Mouse (Mus musculus) gastrocnemius, postnatal 4 days (tissue): ENCODE measurements around the gene Lmbr1. TPM values are rescaled to one million over a fixed set of nuclear protein-coding genes. Genes with fewer than 3 reads are reported as not detected.
A peak's percentile ranks its signal among the peaks of the same experiment; 100 is the strongest.
"Not testable (repeated sequence)": the region's sequence is repeated elsewhere in the genome, so short reads cannot be mapped to it uniquely, and the experiment has no call there.

Experiments
- DNase-seq, 2 experiments: peaks; one replicate each; pipeline ENCODE4 v3.0.0; 2021 to 2022; ENCODE audit warnings: low spot score in 2 of 2, mixed read lengths in 2 of 2
- long read RNA-seq, 2 experiments: library from polyadenylated mRNA; stranded (forward); transcript quantifications; one replicate each; pipeline ENCODE4 v2.0.0; 2021
- total RNA-seq, 2 experiments: library from RNA; stranded (reverse); gene quantifications; 2 replicates each; pipeline ENCODE4 v1.2.3; 2021

Gene Lmbr1
- total RNA-seq: 10 to 100 TPM; 10.4 to 11.8 TPM
- long read RNA-seq, experiment 1, full-length matches to known transcripts: 5 of 15 reads
- long read RNA-seq, experiment 1, partial matches to known transcripts: 0 of 15 reads
- long read RNA-seq, experiment 1, other reads (novel, unspliced or antisense): 10 of 15 reads
- long read RNA-seq, experiment 2, full-length matches to known transcripts: 5 of 13 reads
- long read RNA-seq, experiment 2, partial matches to known transcripts: 0 of 13 reads
- long read RNA-seq, experiment 2, other reads (novel, unspliced or antisense): 8 of 13 reads

DNA sequence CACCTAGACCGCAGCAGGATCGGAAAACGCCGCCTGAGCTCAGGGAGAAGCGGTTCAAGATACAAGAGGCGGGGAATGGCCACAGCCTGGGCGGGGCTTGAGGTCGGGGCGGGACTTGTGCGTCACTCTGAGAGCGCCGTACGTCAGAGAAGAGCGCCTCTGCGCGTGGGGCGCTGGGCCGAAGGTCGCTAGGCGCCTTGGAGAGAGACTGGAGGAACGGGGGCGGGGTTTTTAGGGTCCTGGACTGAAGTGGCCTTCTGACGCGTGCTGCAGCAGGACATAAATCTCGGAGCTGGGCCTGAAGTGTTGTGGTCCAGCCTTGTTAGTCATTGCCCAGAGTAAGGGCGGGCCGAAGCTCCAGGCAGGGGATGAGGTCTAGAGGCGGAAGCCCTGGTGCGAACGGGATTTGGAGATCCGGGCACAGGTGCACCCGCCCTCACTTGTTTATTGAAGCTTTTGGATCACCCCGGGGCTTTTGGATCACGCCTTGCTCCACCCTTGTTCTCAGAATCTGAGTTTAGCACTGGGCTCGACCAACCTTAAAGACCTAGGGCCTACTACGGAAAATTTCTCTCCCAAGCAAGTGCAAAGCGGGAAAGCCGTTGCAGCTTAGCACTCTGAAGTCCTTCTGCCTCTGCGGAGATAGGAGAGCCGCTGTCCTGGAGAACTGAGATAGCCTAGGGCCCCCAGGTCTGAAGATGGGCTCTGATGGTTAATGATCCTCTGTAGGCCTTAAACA, at the start of gene Lmbr1:
Lmbr1 (minus strand) TSS at position 93 of the 739 bp plus-strand sequence.
- DNase-seq: peak; percentile 90 to 93

GRCm38 (mm10) chr5:29423330-29423729, 45.1 kb upstream of the Lmbr1 start:
- DNase-seq: not testable (repeated sequence)

DNA sequence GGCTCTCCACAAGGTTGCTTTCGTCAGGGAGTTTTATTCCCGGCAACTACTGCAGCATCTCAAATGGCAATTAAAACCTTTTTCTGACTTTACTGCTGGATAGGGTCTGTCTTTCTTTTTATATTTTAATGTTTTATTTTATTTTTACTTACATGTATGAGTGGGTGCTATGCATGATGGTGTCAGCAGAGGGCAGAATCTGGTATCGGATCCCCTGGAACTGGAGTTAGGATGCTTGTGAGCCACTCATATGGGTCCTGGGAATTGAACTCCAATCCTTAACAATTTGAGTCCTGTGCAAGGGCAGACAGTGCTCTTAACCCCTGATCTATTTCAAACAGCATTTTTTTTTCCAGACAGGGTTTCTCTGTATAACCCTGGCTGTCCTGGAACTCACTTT, 34.9 kb upstream of the Lmbr1 start:
- DNase-seq: no peak

DNA sequence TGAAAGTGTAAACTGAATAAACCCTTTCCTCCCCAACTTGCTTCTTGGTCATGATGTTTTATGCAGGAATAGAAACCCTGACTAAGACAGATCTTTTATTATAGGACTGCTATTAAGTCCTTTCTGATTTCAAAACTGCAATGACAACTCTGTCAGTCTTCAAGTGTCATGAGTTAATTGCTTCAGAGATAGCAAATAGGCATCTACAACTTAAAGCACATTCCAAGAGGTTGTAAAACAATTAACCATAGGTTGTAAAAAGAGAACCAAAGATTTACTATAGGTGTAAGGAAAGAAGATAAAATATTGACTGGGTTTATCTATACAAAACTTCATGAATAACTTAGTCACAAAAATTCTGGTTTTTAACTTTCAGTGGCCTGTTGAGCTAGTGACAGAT, 32.7 kb upstream of the Lmbr1 start:
- no peak for DNase-seq

DNA sequence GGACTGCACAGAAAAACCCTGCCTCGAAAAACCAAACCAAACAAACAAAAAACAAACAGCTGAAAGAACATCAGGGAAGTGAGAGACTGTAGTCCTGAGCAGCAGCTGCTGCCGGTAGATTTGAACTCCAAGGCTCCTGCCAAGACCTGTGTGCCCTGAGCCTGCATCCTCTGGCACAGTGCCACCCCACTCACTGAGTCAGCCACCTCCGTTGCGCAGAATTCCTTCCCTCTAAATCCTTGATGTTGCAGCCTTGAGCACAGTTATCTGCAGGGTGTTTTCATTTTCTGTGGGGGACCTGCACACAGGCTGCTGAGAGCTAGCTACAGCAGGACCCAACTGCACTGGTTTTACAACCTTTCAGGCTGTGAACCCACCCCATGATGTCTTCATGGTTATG, 20.2 kb upstream of the Lmbr1 start:
- DNase-seq: no peak

DNA sequence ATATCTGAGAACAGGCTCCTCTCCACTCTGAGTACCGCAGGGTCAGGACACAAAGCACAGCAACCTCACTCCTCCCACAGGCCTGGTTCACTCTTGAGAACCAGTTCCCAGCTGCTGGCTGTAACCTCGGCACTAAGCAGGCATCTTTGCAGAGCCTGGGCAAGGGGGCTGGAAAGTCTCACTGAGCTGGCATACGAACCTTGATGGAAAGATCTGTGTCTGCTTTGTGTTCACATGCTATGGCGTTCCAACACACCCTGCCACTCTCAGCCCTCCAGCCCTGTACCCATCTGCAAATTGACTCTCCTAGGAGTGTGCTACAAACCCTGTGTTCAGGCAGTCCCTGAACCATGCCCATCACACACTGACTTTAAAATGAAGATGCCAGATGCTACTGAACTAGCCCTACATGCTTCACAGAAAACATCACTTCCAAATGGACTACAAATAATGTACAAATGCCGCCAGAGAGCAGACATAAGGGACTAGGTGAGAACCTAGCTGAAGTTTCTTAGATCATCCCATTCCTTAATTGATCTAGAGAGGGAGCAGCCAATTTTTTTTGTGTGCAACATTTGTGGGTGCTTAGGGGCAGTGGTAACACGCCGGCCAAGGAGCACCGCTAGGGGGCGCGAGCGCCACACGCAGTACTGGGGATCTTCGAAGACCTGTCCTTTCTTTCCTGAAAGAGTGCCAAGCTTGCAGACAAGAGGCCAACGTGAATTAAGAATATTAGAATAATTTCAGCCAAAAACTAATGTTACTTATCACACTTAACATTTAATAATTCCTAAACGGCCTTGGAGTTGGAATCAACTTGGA, 11.0 kb upstream of the Lmbr1 start:
- DNase-seq: peak; percentile 80 to 89

GRCm38 (mm10) chr5:29388181-29388943, 10.2 kb upstream of the Lmbr1 start:
- peak in 1 of 2 experiments; percentile 56 for DNase-seq

GRCm38 (mm10) chr5:29387591-29387990, 9.4 kb upstream of the Lmbr1 start:
- no peak for DNase-seq

DNA sequence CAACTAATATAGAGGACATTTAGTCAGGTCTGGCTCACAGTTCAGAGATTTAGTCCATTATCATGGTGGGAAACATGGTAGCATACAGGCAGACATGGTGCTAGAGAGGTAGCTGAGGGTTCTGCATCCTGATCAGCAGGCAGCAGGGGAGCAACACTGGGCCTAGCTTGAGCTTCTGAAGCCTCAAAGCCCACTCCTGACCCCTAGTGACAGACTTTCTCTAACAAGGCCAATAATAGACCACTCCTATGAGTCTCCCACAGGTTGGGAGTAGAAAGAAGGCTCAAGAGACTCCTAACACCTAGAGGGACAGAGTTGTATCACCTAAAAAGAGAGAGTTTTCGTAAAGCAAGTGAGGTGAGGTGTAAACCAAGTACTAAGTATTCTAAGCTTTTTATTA, 4.6 kb upstream of the Lmbr1 start:
- no peak for DNase-seq

DNA sequence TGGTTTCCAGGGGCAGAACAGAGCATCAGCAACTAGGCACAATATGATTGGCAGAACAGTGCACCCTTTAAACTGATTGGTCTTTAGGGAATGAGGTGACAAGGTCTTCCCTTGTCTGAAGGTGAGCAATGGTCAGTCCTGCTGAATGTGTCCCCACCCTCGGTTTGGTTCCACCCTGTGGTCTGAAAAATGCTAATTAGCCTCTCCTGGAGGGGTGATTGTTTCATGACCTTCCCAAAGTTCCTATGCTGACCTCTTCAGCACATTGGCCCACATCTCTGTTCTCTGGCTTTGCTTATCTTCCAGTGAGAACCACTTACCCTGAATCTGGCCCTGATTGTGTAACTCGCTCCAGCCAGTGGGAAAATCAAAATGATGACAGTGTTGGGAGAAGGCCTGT, 1.9 kb upstream of the Lmbr1 start:
- no peak for DNase-seq

DNA sequence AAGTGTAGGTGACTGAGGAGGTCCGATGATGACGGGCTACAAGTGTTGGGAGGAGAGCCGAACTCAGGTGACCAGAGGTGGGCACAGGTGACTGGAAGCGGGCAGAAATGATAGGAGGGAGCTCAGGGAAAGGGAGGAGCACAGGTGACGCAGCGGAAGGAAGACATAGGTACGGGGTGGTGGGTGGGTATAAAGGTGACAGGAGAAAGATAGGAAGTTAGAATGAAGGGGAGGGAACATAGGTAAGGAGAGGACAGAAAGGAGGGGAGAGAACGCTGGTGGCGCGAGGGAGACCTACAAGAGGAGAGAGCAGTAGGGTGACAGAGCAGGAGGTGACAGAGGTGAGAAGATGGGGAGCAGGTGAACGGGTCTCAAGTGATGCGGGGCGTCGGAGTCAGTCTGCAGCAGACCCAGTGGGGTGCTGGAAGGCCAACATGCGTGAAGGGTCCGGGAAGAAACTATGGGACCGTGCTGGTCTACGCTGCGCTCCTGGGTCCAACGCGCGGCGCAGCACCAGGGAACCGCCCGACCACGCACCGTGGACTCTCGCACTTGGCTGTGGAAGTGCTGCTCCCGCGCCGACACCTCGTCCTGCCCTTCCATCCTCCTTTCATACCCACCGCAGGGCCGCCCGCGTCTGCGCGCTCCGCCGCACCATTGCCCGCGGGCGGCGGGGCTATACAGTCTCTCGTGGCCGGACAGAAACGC, 446 bp downstream of the Lmbr1 start:
- no peak for DNase-seq

DNA sequence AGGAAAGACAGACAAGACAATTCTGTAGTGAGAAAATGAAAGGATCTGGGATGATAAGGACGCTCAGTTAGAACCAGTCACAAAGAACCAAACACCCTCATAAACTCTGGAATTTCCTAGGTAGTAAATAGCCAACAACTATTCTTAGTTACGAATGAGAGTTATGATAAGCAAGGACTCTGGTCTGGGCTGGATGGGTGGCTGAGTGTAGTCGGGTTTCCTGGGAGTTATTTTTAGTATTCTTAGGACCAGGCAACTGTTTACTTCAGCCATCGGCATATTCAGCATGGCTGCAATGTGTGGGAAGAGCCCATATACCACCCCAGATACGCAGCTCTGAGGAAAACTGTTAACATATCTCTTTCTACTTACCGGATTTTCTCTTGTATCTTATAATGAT, 14.7 kb downstream of the Lmbr1 start:
- DNase-seq: no peak

DNA sequence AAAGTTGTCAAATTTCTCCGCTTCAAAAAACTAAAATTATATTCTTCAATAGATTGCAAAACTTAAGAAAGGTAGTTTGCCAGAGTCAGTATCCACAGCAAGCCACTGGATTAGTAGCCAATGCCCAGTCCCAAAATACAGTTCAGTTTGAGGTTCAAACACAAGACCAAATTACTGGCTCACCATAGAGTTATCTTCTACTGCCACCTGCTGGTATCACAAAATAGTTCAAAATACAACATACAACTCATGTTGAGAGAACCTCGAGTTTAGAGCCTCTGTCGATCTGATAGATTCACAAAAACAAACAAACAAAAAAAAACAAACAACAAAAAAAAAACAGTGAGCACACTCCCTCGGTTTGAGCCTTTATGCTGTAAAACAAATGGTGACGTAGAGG, 42.4 kb downstream of the Lmbr1 start:
- no peak for DNase-seq

- DNase-seq: no peak
Measured at GRCm38 (mm10) chr5:29322503-29322902, 55.7 kb downstream of the Lmbr1 start.

DNA sequence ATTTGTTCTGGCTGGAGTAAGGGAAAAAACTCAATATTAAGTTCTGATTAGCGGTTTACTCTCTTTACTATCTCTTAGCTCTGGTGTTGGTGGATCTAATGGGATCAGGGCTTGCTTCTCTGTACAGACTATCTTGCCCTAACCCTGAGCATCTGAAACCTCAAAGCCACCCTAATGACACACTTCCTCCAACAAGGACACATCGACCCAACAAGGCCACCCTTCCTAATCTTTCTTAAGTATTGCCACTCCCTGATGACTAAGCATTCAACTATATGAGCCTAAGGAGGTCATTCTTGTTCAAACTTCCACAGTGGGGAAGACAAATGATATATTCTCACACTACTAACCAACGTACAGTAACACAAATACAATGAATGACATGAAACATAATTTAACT, 69.0 kb downstream of the Lmbr1 start:
- DNase-seq: no peak

GRCm38 (mm10) chr5:29293194-29293593, 85.0 kb downstream of the Lmbr1 start:
- peak; percentile 24 to 43 for DNase-seq

DNA sequence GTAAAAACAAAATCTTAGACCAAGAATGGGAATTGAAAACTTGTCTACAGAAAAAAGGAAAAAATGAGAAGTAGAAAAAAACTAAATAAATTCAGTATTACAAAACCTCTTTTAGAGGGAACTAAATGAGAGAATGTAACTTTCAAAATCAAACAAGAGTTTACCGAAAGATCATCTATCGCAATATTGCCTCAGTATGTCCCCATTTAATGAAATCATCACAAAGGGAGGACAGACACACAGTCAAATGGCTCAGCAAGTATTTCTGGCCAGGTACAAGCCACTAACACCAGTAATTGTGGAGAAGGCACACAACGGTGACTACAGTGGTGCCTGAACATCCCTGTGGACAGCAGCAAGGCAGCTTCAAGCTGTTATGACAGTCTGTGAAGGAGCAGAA, 88.1 kb downstream of the Lmbr1 start:
- no peak for DNase-seq

- no peak for DNase-seq
Measured at GRCm38 (mm10) chr5:29289703-29290102, 88.5 kb downstream of the Lmbr1 start.

DNA sequence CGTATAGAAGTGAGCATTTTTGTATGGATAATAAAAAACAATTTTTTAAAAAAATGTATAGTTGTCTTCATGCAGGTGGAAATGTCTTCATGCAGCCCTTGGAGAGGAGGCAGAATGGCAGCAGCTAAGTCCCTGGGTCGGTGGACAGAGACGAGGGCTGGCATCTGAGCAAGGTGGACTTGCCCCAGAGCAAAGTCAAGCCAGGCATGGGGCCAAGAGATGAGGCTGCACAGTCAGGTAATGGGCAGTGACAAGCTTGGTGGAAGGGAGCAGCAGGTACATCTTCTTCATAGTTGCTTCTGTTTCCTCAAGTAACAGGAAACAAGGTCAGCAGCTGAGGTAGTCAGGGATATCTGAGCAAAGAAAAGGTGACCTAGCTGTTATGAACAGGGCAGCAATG, 97.1 kb downstream of the Lmbr1 start:
- DNase-seq: no peak

DNA sequence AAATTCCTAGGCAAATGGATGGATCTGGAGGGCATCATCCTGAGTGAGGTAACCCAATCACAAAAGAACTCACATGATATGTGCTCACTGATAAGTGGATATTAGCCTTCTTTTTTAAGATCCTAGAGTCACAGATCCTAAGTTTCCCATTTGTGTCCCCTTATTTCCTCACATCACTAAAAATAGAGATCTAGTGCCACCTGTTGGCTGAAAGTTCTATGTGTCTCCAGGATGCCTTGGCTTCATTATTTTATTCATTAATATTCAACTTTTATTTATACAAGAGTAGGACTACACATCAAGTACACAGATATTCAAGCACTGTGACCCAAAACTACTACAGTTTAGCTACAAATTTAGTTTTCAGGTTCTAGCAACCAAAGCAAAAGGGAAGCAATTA, 103.4 kb downstream of the Lmbr1 start:
- no peak for DNase-seq

DNA sequence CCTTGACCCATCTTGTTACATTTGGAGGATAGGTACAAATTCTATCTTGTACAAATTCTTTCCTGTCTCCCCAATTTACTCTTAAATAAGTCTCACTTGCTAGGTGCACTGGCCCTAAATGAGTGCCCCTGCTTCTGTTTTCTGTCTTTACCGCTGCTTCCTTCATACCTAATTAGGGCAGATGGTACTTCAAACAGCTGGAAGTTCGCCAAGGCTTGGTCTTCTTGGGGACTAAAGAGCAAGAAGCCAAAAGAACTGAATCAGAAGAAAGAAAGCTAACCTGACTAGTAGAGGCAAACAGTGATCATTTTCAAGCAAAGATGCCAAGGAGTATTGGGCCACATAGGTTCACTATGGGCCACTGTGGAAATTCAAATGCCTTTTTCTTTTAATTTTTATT, 104.8 kb downstream of the Lmbr1 start:
- no peak for DNase-seq
